Mouse (Mus musculus) heart, adult 2 months (tissue): ENCODE data around the gene Nim1k.

Source experiments
- CTCF ChIP-seq: fragments of 200-600 bp; IDR thresholded peaks from 2 replicates; pipeline ENCODE4 v1.8.1; 2022; ENCODE audit warnings: antibody characterized with exemption, mild to moderate bottlenecking, moderate library complexity
- EP300 ChIP-seq: fragments of 200-500 bp; IDR thresholded peaks from 2 replicates; pipeline ENCODE4 v1.6.1; 2011; ENCODE audit warnings: low read depth, low read length, control low read depth; ENCODE audit not compliant: insufficient read depth

DNA sequence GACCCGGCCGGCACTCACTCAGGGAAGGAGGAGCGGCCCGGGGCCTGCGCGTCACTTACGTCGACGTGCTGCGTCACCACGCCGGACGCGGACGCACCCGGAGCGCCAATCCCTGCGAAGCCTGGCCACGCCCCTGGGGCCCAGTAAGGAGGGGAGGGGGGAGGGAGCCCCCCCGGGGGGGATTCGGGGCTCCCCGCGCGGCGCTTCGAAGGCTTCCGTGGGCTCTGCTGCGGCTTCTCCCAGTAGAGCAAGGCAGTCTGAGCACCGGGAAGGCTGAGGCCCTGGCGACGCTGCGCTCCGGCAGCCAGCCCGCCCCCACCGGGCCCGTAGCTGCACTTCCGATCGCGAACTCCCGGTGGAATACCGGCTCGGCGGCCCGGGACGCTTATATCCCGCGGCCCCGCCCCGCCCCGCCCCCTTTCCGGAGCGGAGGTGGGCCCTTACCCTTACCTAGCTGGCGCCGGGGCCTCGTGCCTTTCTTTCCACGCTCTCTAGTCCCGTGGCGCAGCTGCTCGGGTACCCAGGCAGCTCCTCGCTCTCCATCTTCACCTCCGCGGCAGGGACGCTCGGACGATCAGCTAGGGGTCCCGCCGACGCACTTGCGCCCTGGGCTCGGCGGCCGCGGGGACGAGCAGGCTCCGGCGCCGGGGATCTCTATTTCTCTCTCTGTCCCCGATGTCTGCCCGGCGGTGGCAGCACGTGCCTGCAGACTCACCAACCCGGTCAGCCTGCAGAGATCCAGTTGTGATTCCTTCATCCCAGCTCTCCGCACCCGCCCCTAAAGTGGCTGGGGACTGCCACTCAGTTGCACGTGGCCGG lies 35.3 kb upstream of the Nim1k start, which contains the start of gene Zfp131:
- TF ChIP-seq CTCF (peak; percentile 34), EP300 (no peak)
